Mouse (Mus musculus): Measurements from ENCODE around the gene Ehd1. TPM values are rescaled to one million over a fixed set of nuclear protein-coding genes. Genes with fewer than 3 reads are reported as not detected.

Gene Ehd1
- polyA plus RNA-seq, 2 experiments, result 68.7 to 160 TPM

- Histone ChIP-seq H3K9ac (ENCODE audit: low read depth, low read length, severe bottlenecking) (no peak overlapping the region), H3K36me3 (ENCODE audit: control insufficient read depth, insufficient read depth, low read length) (no peaks in the 10 kb centered on the region; the same call in 1 of the 2 replicates), H3K9me3 (ENCODE audit: control insufficient read depth, low read length) (no peaks in the 10 kb centered on the region), H3K4me3 (replicated peaks; ENCODE audit: low read length) (no peak overlapping the region), H3K27ac (replicated peaks; ENCODE audit: low read depth, low read length) (no peak overlapping the region), H3K4me1 (ENCODE audit: control insufficient read depth, insufficient read depth, low read length) (peaks cover 16% of the 10 kb centered on the region), H3K4me2 (replicated peaks; ENCODE audit: low read depth, low read length, severe bottlenecking) (no peak overlapping the region), H3K27me3 (ENCODE audit: control insufficient read depth, insufficient read depth, low read length) (no peaks in the 10 kb centered on the region)
- no peak for TF ChIP-seq POLR2A (IDR thresholded peaks at IDR 0.05; ENCODE audit: borderline replicate concordance, extremely low read depth, insufficient read depth, insufficient read length)
- DNase-seq (ENCODE audit: low spot score) (no peak), ATAC-seq (ENCODE audit: low FRiP score, low read depth) (no peak)
Observed at GRCm38 (mm10) chr19:6238740-6239139, 37.8 kb upstream of the Ehd1 start.

GRCm38 (mm10) chr19:6240136-6240535, 36.4 kb upstream of the Ehd1 start:
- Histone ChIP-seq H3K36me3 (ENCODE audit: control insufficient read depth, insufficient read depth, low read length) (peaks cover 13% of the 10 kb centered on the region; the same call in 1 of the 2 replicates), H3K9me3 (ENCODE audit: control insufficient read depth, low read length) (no peaks in the 10 kb centered on the region), H3K27ac (replicated peaks; ENCODE audit: low read depth, low read length) (no peak overlapping the region), H3K4me1 (ENCODE audit: control insufficient read depth, insufficient read depth, low read length) (peaks cover 8% of the 10 kb centered on the region), H3K4me2 (replicated peaks; ENCODE audit: low read depth, low read length, severe bottlenecking) (no peak overlapping the region), H3K4me3 (replicated peaks; ENCODE audit: low read length) (no peak overlapping the region), H3K27me3 (ENCODE audit: control insufficient read depth, insufficient read depth, low read length) (no peaks in the 10 kb centered on the region), H3K9ac (ENCODE audit: low read depth, low read length, severe bottlenecking) (no peak overlapping the region)
- 62% methylated on average over 1 of the region's 1 CpGs for WGBS
- ATAC-seq (ENCODE audit: low FRiP score, low read depth), result no peak
- no peak for TF ChIP-seq POLR2A (IDR thresholded peaks at IDR 0.05; ENCODE audit: borderline replicate concordance, extremely low read depth, insufficient read depth, insufficient read length)
- DNase-seq (ENCODE audit: low spot score), result no peak

- DNase-seq (ENCODE audit: low spot score) (no peak), ATAC-seq (ENCODE audit: low FRiP score, low read depth) (no peak)
- no peak for TF ChIP-seq POLR2A (IDR thresholded peaks at IDR 0.05; ENCODE audit: borderline replicate concordance, extremely low read depth, insufficient read depth, insufficient read length)
- Histone ChIP-seq H3K27ac (replicated peaks; ENCODE audit: low read depth, low read length) (peak overlapping the region; percentile 44; the same call in 1 of the 2 replicates), H3K4me1 (ENCODE audit: control insufficient read depth, insufficient read depth, low read length) (peaks cover 7% of the 10 kb centered on the region), H3K36me3 (ENCODE audit: control insufficient read depth, insufficient read depth, low read length) (peaks cover 17% of the 10 kb centered on the region; the same call in 1 of the 2 replicates), H3K9ac (ENCODE audit: low read depth, low read length, severe bottlenecking) (no peak overlapping the region), H3K4me3 (replicated peaks; ENCODE audit: low read length) (peak overlapping the region; percentile 60), H3K4me2 (replicated peaks; ENCODE audit: low read depth, low read length, severe bottlenecking) (peak overlapping the region; percentile 20; the same call in 1 of the 2 replicates), H3K9me3 (ENCODE audit: control insufficient read depth, low read length) (no peaks in the 10 kb centered on the region), H3K27me3 (ENCODE audit: control insufficient read depth, insufficient read depth, low read length) (no peaks in the 10 kb centered on the region)
- WGBS, result 34% methylated on average over 5 of the region's 5 CpGs
Observed at GRCm38 (mm10) chr19:6240725-6241124, 35.8 kb upstream of the Ehd1 start.

GRCm38 (mm10) chr19:6241274-6242107, 35.0 kb upstream of the Ehd1 start, which contains the start of gene Atg2a:
Gene Atg2a (plus strand): TSS chr19:6241668.
- H3K27me3 ChIP-seq (ENCODE audit: control insufficient read depth, insufficient read depth, low read length), result no peaks in the 10 kb centered on the region
- H3K4me1 ChIP-seq (ENCODE audit: control insufficient read depth, insufficient read depth, low read length), result peaks cover 7% of the 10 kb centered on the region
- H3K4me3 ChIP-seq (replicated peaks; ENCODE audit: low read length), result peak within 1 kb of the TSS; percentile 60
- H3K4me2 ChIP-seq (replicated peaks; ENCODE audit: low read depth, low read length, severe bottlenecking), result peak within 1 kb of the TSS; percentile 58
- DNase-seq (ENCODE audit: low spot score) (peak; percentile 99), ATAC-seq (ENCODE audit: low FRiP score, low read depth) (peak; percentile 95)
- peaks cover 23% of the 10 kb centered on the region for H3K36me3 ChIP-seq (ENCODE audit: control insufficient read depth, insufficient read depth, low read length)
- peak within 1 kb of the TSS; percentile 62 for H3K9ac ChIP-seq (ENCODE audit: low read depth, low read length, severe bottlenecking)
- H3K27ac ChIP-seq (replicated peaks; ENCODE audit: low read depth, low read length), result peak within 1 kb of the TSS; percentile 44; the same call in 1 of the 2 replicates
- WGBS, result under 1% methylated on average over 55 of the region's 55 CpGs
- TF ChIP-seq POLR2A (IDR thresholded peaks at IDR 0.05; ENCODE audit: borderline replicate concordance, extremely low read depth, insufficient read depth, insufficient read length), result peak; percentile 54; the same call in 1 of the 2 replicates
- no peaks in the 10 kb centered on the region for H3K9me3 ChIP-seq (ENCODE audit: control insufficient read depth, low read length)

GRCm38 (mm10) chr19:6242281-6242680, 34.2 kb upstream of the Ehd1 start:
- Histone ChIP-seq H3K9me3 (ENCODE audit: control insufficient read depth, low read length) (no peaks in the 10 kb centered on the region), H3K27me3 (ENCODE audit: control insufficient read depth, insufficient read depth, low read length) (no peaks in the 10 kb centered on the region), H3K9ac (ENCODE audit: low read depth, low read length, severe bottlenecking) (peak overlapping the region; percentile 62), H3K4me1 (ENCODE audit: control insufficient read depth, insufficient read depth, low read length) (peaks cover 7% of the 10 kb centered on the region), H3K4me2 (replicated peaks; ENCODE audit: low read depth, low read length, severe bottlenecking) (peak overlapping the region; percentile 58), H3K27ac (replicated peaks; ENCODE audit: low read depth, low read length) (no peak overlapping the region), H3K4me3 (replicated peaks; ENCODE audit: low read length) (peak overlapping the region; percentile 60), H3K36me3 (ENCODE audit: control insufficient read depth, insufficient read depth, low read length) (peaks cover 29% of the 10 kb centered on the region)
- TF ChIP-seq POLR2A (IDR thresholded peaks at IDR 0.05; ENCODE audit: borderline replicate concordance, extremely low read depth, insufficient read depth, insufficient read length), result no peak
- 0% methylated on average over 4 of the region's 4 CpGs for WGBS
- ATAC-seq (ENCODE audit: low FRiP score, low read depth) (no peak), DNase-seq (ENCODE audit: low spot score) (peak; percentile 12)
